Mouse (Mus musculus) kidney, postnatal 25 days (tissue): Measurements from ENCODE around the gene Vmn2r63.
"Not testable (repeated sequence)": the region's sequence is repeated elsewhere in the genome, so short reads cannot be mapped to it uniquely, and the experiment has no call there.

Source experiments
- DNase-seq, 2 experiments: peaks; one replicate each; pipeline ENCODE4 v3.0.0; 2021; ENCODE audit warnings: mixed read lengths in 2 of 2

The Vmn2r63 gene

GRCm38 (mm10) chr7:42933722-42934121, at the start of gene Vmn2r63:
TSS of gene Vmn2r63 (minus strand) at chr7:42933822.
- not testable (repeated sequence) for DNase-seq

- no peak for DNase-seq
These were observed 47.1 kb upstream of the Vmn2r63 start for GRCm38 (mm10) chr7:42980739-42981138.

GRCm38 (mm10) chr7:42980098-42980497, 46.5 kb upstream of the Vmn2r63 start:
- no peak for DNase-seq

- DNase-seq = no peak
These were observed 31.6 kb upstream of the Vmn2r63 start for GRCm38 (mm10) chr7:42965246-42965645.

GRCm38 (mm10) chr7:42898067-42898466, 35.6 kb downstream of the Vmn2r63 start:
- not testable (repeated sequence) for DNase-seq

GRCm38 (mm10) chr7:42878090-42878489, 55.5 kb downstream of the Vmn2r63 start:
- no peak for DNase-seq

GRCm38 (mm10) chr7:42866801-42867458, 66.7 kb downstream of the Vmn2r63 start, which contains the start of gene Gm2381:
TSS of gene Gm2381 (minus strand) at chr7:42867234.
- not testable (repeated sequence) for DNase-seq
